Comparison of ENCODE assay signal across 7 mouse cellular contexts in genomic region chr5:145114606-145115473, GRCm38 (mm10). TPM values are rescaled to one million over a fixed set of nuclear protein-coding genes. Genes with fewer than 3 reads are reported as not detected.
A peak's percentile ranks its signal among the peaks of the same experiment; 100 is the strongest.
DNase-seq lines count a peak whose midpoint lies in the region; ATAC-seq and TF ChIP-seq lines count a peak whose summit lies in the region.

No protein-coding gene starts in this region.

- H3K27ac ChIP-seq in ES-E14 (ENCODE audit: insufficient read depth, low read depth, low read length, poor library complexity, severe bottlenecking) = no peak overlapping the region
- H3K27ac ChIP-seq in hindbrain, embryonic 13.5 days = peak overlapping the region; percentile 23; the same call in 1 of the 2 replicates
- no peak overlapping the region for H3K27ac ChIP-seq in midbrain, embryonic 16.5 days (ENCODE audit: low read length)
- H3K27ac ChIP-seq in stomach, embryonic 14.5 days (ENCODE audit: low read length) = peak overlapping the region; percentile 27; the same call in 1 of the 2 replicates

- DNase-seq in ES-E14 (ENCODE audit: low read depth, low spot score) = no peak
- peak; percentile 81 for DNase-seq in adrenal gland, adult 2 months
- DNase-seq in gastrocnemius, adult 18-20 months (ENCODE audit: low spot score) = peak; percentile 77
- DNase-seq in liver = peak; percentile 56

- in situ Hi-C loops in ES-E14 (cut with MboI; ENCODE audit: low sequenced_read_pairs in 2 of 2, unreplicated experiment in 2 of 2) = no loop called here

- H3K9me3 ChIP-seq in ES-E14 (ENCODE audit: control insufficient read depth, insufficient read depth, low read depth, low read length) = no peaks in the 10 kb centered on the region
- H3K9me3 ChIP-seq in hindbrain, embryonic 13.5 days = no peaks in the 10 kb centered on the region; the same call in 1 of the 2 replicates
- no peaks in the 10 kb centered on the region for H3K9me3 ChIP-seq in midbrain, embryonic 16.5 days (replicated peaks; ENCODE audit: control insufficient read depth, low read length, poor library complexity, severe bottlenecking)
- H3K9me3 ChIP-seq in stomach, embryonic 14.5 days (ENCODE audit: control insufficient read depth, low read depth, low read length) = no peaks in the 10 kb centered on the region

- peak overlapping the region; percentile 55 for H3K4me2 ChIP-seq in hindbrain, embryonic 13.5 days
- H3K4me2 ChIP-seq in midbrain, embryonic 16.5 days (ENCODE audit: low read length) = peak overlapping the region; percentile 57
- H3K4me2 ChIP-seq in stomach, embryonic 14.5 days (replicated peaks; ENCODE audit: low read depth, low read length) = peak overlapping the region; percentile 78

- H3K4me1 ChIP-seq in ES-E14 (ENCODE audit: control insufficient read depth in 2 of 2, insufficient read depth in 2 of 2, low read length in 2 of 2, poor library complexity in 1 of 2) = peaks cover 2 to 12% of the 10 kb centered on the region in 2 experiments; a peak in 3 of 4 replicates
- H3K4me1 ChIP-seq in hindbrain, embryonic 13.5 days (replicated peaks) = peaks cover 16% of the 10 kb centered on the region
- H3K4me1 ChIP-seq in midbrain, embryonic 16.5 days (ENCODE audit: control insufficient read depth, insufficient read depth, low read length) = peaks cover 8% of the 10 kb centered on the region
- H3K4me1 ChIP-seq in stomach, embryonic 14.5 days (ENCODE audit: control insufficient read depth, insufficient read depth, low read length) = 0 out of 2 replicates have a peak, but pooled peaks cover 2% of the 10 kb centered on the region

- peak; percentile 49 for ATAC-seq in hindbrain, embryonic 13.5 days (ENCODE audit: low FRiP score)
- ATAC-seq in midbrain, embryonic 16.5 days = peak; percentile 34; the same call in 1 of the 2 replicates
- peak; percentile 40; the same call in 1 of the 2 replicates for ATAC-seq in stomach, embryonic 14.5 days (ENCODE audit: insufficient number of reproducible peaks, insufficient read depth, low FRiP score, low read depth)

- peak overlapping the region; percentile 81 to 91 for H3K4me3 ChIP-seq in ES-E14 (ENCODE audit: insufficient read depth in 1 of 2, low read depth in 1 of 2, low read length in 2 of 2, poor library complexity in 1 of 2, severe bottlenecking in 1 of 2)
- H3K4me3 ChIP-seq in hindbrain, embryonic 13.5 days = peak overlapping the region; percentile 43
- peak overlapping the region; percentile 41 for H3K4me3 ChIP-seq in midbrain, embryonic 16.5 days (ENCODE audit: low read depth, low read length)
- peak overlapping the region; percentile 74 for H3K4me3 ChIP-seq in stomach, embryonic 14.5 days (ENCODE audit: low read depth, low read length)

- 19% methylated on average over 38 of the region's 40 CpGs for whole genome bisulfite sequencing in hindbrain, embryonic 13.5 days
- WGBS in midbrain, embryonic 16.5 days = 18% methylated on average over 37 of the region's 40 CpGs
- 14% methylated on average over 40 of the region's 40 CpGs for WGBS in stomach, embryonic 14.5 days

- peak overlapping the region; percentile 78 for H3K9ac ChIP-seq in ES-E14 (ENCODE audit: insufficient read depth, low read depth, low read length, poor library complexity, severe bottlenecking)
- peak overlapping the region; percentile 67 for H3K9ac ChIP-seq in hindbrain, embryonic 13.5 days
- peak overlapping the region; percentile 52 for H3K9ac ChIP-seq in midbrain, embryonic 16.5 days (ENCODE audit: low read depth, low read length)
- H3K9ac ChIP-seq in stomach, embryonic 14.5 days (replicated peaks; ENCODE audit: low read depth, low read length) = peak overlapping the region; percentile 67

- no peaks in the 10 kb centered on the region; the same call in none of the 2 replicates for H3K36me3 ChIP-seq in ES-E14 (ENCODE audit: control insufficient read depth, insufficient read depth, low read length, poor library complexity, severe bottlenecking)
- peaks cover 14% of the 10 kb centered on the region for H3K36me3 ChIP-seq in hindbrain, embryonic 13.5 days
- peaks cover 6% of the 10 kb centered on the region for H3K36me3 ChIP-seq in midbrain, embryonic 16.5 days (ENCODE audit: control insufficient read depth, insufficient read depth, low read length)
- peaks cover 9% of the 10 kb centered on the region for H3K36me3 ChIP-seq in stomach, embryonic 14.5 days (ENCODE audit: control insufficient read depth, insufficient read depth, low read length)

- H3K27me3 ChIP-seq in hindbrain, embryonic 13.5 days = peaks cover 35% of the 10 kb centered on the region
- H3K27me3 ChIP-seq in midbrain, embryonic 16.5 days (ENCODE audit: control insufficient read depth, insufficient read depth, low read depth, low read length) = peaks cover 15% of the 10 kb centered on the region
- H3K27me3 ChIP-seq in stomach, embryonic 14.5 days (ENCODE audit: control insufficient read depth, insufficient read depth, low read length) = no peaks in the 10 kb centered on the region

TF ChIP-seq in ES-E14, 5 proteins besides CTCF, POLR2A, EP300 and RAD21:
- no peak for TF ChIP-seq ZNF384 (IDR thresholded peaks at IDR 0.05; ENCODE audit: low read depth, low read length)
TF ChIP-seq in ES-E14: peak in this region for 0.

RNA-seq across cellular contexts. Expression of gene Arpc1b, which starts 0.8 kb away (rescaled TPM):
- total RNA-seq in ES-E14 (2012; rRNA removed) = 185 and 249 TPM in 2 replicates
- total RNA-seq in adrenal gland, adult 2 months (2021) = 100 to 1,000 TPM; 212 to 236 TPM
- 450 and 491 TPM in 2 replicates for polyA plus RNA-seq in adrenal gland, adult 2 months (2012; rRNA removed)
- 10 to 100 TPM; 17.2 to 25.7 TPM for total RNA-seq in gastrocnemius, adult 18-20 months (2021)
- 81.4 TPM in 2 replicates for polyA plus RNA-seq in hindbrain, embryonic 13.5 days (2015; fragmentation: Nextera tagmentation; extraction: Ambion mirVana)
- 50.1 and 50.8 TPM in 2 replicates for polyA plus RNA-seq in midbrain, embryonic 16.5 days (2015; fragmentation: Nextera tagmentation; extraction: Ambion mirVana)
- polyA plus RNA-seq in stomach, embryonic 14.5 days (2014; fragmentation: Nextera tagmentation; extraction: Ambion mirVana) = 144 and 163 TPM in 2 replicates

RNA-seq across cellular contexts. Expression of gene Pdap1, which starts 25.2 kb away (rescaled TPM):
- 89.3 and 108 TPM in 2 replicates for total RNA-seq in ES-E14 (2012; rRNA removed)
- 10 to 100 TPM; 86.5 to 87.6 TPM for total RNA-seq in adrenal gland, adult 2 months (2021)
- polyA plus RNA-seq in adrenal gland, adult 2 months (2012; rRNA removed) = 29.6 and 33.6 TPM in 2 replicates
- total RNA-seq in gastrocnemius, adult 18-20 months (2021) = 10 to 100 TPM; 56.0 to 56.6 TPM
- polyA plus RNA-seq in hindbrain, embryonic 13.5 days (2015; fragmentation: Nextera tagmentation; extraction: Ambion mirVana) = 136 and 140 TPM in 2 replicates
- 102 and 114 TPM in 2 replicates for polyA plus RNA-seq in midbrain, embryonic 16.5 days (2015; fragmentation: Nextera tagmentation; extraction: Ambion mirVana)
- 102 and 111 TPM in 2 replicates for polyA plus RNA-seq in stomach, embryonic 14.5 days (2014; fragmentation: Nextera tagmentation; extraction: Ambion mirVana)

RNA-seq across cellular contexts. Expression of gene Bud31, which starts 25.3 kb away (rescaled TPM):
- total RNA-seq in ES-E14 (2012; rRNA removed) = 124 and 168 TPM in 2 replicates
- total RNA-seq in adrenal gland, adult 2 months (2021) = 100 to 1,000 TPM; 103 to 113 TPM
- polyA plus RNA-seq in adrenal gland, adult 2 months (2012; rRNA removed) = 26.2 and 27.3 TPM in 2 replicates
- 10 to 100 TPM; 48.5 to 54.9 TPM for total RNA-seq in gastrocnemius, adult 18-20 months (2021)
- polyA plus RNA-seq in hindbrain, embryonic 13.5 days (2015; fragmentation: Nextera tagmentation; extraction: Ambion mirVana) = 213 and 218 TPM in 2 replicates
- polyA plus RNA-seq in midbrain, embryonic 16.5 days (2015; fragmentation: Nextera tagmentation; extraction: Ambion mirVana) = 167 and 175 TPM in 2 replicates
- polyA plus RNA-seq in stomach, embryonic 14.5 days (2014; fragmentation: Nextera tagmentation; extraction: Ambion mirVana) = 186 and 191 TPM in 2 replicates

RNA-seq across cellular contexts. Expression of gene Kpna7, which starts 31.0 kb away (rescaled TPM):
- 0.21 and 0.58 TPM in 2 replicates for total RNA-seq in ES-E14 (2012; rRNA removed)
- not detected for total RNA-seq in adrenal gland, adult 2 months (2021)
- not detected in 2 replicates for polyA plus RNA-seq in adrenal gland, adult 2 months (2012; rRNA removed)
- not detected for total RNA-seq in gastrocnemius, adult 18-20 months (2021)
- not detected in 2 replicates for polyA plus RNA-seq in hindbrain, embryonic 13.5 days (2015; fragmentation: Nextera tagmentation; extraction: Ambion mirVana)
- polyA plus RNA-seq in midbrain, embryonic 16.5 days (2015; fragmentation: Nextera tagmentation; extraction: Ambion mirVana) = not detected in 2 replicates
- polyA plus RNA-seq in stomach, embryonic 14.5 days (2014; fragmentation: Nextera tagmentation; extraction: Ambion mirVana) = not detected in 2 replicates

RNA-seq across cellular contexts. Expression of gene Arpc1a, which starts 31.2 kb away (rescaled TPM):
- total RNA-seq in ES-E14 (2012; rRNA removed) = 48.2 and 65.4 TPM in 2 replicates
- 100 to 1,000 TPM; 111 to 129 TPM for total RNA-seq in adrenal gland, adult 2 months (2021)
- 70.9 and 78.6 TPM in 2 replicates for polyA plus RNA-seq in adrenal gland, adult 2 months (2012; rRNA removed)
- 10 to 100 TPM; 23.6 to 30.9 TPM for total RNA-seq in gastrocnemius, adult 18-20 months (2021)
- 249 and 252 TPM in 2 replicates for polyA plus RNA-seq in hindbrain, embryonic 13.5 days (2015; fragmentation: Nextera tagmentation; extraction: Ambion mirVana)
- polyA plus RNA-seq in midbrain, embryonic 16.5 days (2015; fragmentation: Nextera tagmentation; extraction: Ambion mirVana) = 277 and 284 TPM in 2 replicates
- 150 and 152 TPM in 2 replicates for polyA plus RNA-seq in stomach, embryonic 14.5 days (2014; fragmentation: Nextera tagmentation; extraction: Ambion mirVana)

Comparison
In these comparisons a context has a peak if more than half of its experiments do, and no peak if none do; other contexts are left out.
1. H3K27ac ChIP-seq: peak in hindbrain, embryonic 13.5 days (single experiment) and stomach, embryonic 14.5 days (single experiment); none in ES-E14 (single experiment) and midbrain, embryonic 16.5 days (single experiment).
2. Peak in every context shown above with its lines, with median percentiles within 50 percentile points of each other: H3K4me3 ChIP-seq, H3K9ac ChIP-seq, ATAC-seq and H3K4me2 ChIP-seq.